Mouse (Mus musculus) frontal cortex, postnatal 10 days (tissue): ENCODE data around the gene Upk2.

Experiments used
- DNase-seq, 2 experiments: peaks; one replicate each; pipeline ENCODE4 v3.0.0; 2022; ENCODE audit warnings: low spot score in 2 of 2, mixed read lengths in 1 of 2

Gene Upk2

GRCm38 (mm10) chr9:44454891-44455220 is at the start of gene Upk2:
Gene Upk2, minus strand, starts transcription at chr9:44454976.
- no peak for DNase-seq

GRCm38 (mm10) chr9:44502006-44502405 is 47.2 kb upstream of the Upk2 start:
- peak; percentile 46 to 77 for DNase-seq

- peak in 1 of 2 experiments; percentile 7 for DNase-seq
These were observed 46.6 kb upstream of the Upk2 start for GRCm38 (mm10) chr9:44501206-44501879.

- peak in 1 of 2 experiments; percentile 13 for DNase-seq
These were observed 45.9 kb upstream of the Upk2 start for GRCm38 (mm10) chr9:44500638-44501175.

GRCm38 (mm10) chr9:44500163-44500533 is 45.4 kb upstream of the Upk2 start:
- DNase-seq = peak in 1 of 2 experiments; percentile 17

GRCm38 (mm10) chr9:44499356-44500162 is 44.8 kb upstream of the Upk2 start:
- peak; percentile 25 to 31 for DNase-seq

GRCm38 (mm10) chr9:44498421-44499355 is 43.9 kb upstream of the Upk2 start:
- peak; percentile 57 to 70 for DNase-seq

GRCm38 (mm10) chr9:44497624-44498377 is 43.0 kb upstream of the Upk2 start:
- DNase-seq = no peak

GRCm38 (mm10) chr9:44496803-44497461 is 42.2 kb upstream of the Upk2 start:
- no peak for DNase-seq

- DNase-seq = no peak
These were observed 41.1 kb upstream of the Upk2 start for GRCm38 (mm10) chr9:44495810-44496344.

- peak; percentile 45 to 57 for DNase-seq
These were observed 40.4 kb upstream of the Upk2 start for GRCm38 (mm10) chr9:44494863-44495809.

GRCm38 (mm10) chr9:44494261-44494862 is 39.6 kb upstream of the Upk2 start:
- DNase-seq = peak; percentile 23 to 36

GRCm38 (mm10) chr9:44492631-44493461 is 38.1 kb upstream of the Upk2 start:
- DNase-seq = peak in 1 of 2 experiments; percentile 11

GRCm38 (mm10) chr9:44491351-44491750 is 36.6 kb upstream of the Upk2 start:
- DNase-seq = no peak

- DNase-seq = peak in 1 of 2 experiments; percentile 15
These were observed 35.6 kb upstream of the Upk2 start for GRCm38 (mm10) chr9:44490086-44490967.

- peak in 1 of 2 experiments; percentile 24 for DNase-seq
These were observed 34.9 kb upstream of the Upk2 start for GRCm38 (mm10) chr9:44489651-44490085.
